ENCODE assay signal across 14 mouse cellular contexts in genomic region chr8:8574521-8575499, GRCm38 (mm10).
DNase-seq lines count a peak whose midpoint lies in the region; ATAC-seq lines count a peak whose summit lies in the region.
"Had no signal": no experiment of that assay in that cellular context is flagged by ENCODE, and none has a peak within 500 bp of the region (broad histone marks: within the 10 kb centered on the region; RNA-seq: fewer than 3 reads in every experiment).

No protein-coding gene starts in this region.

- H3K4me3 ChIP-seq in embryonic facial prominence, embryonic 10.5 days = no peak overlapping the region
- no peak overlapping the region for H3K4me3 ChIP-seq in hindbrain, embryonic 12.5 days
- H3K4me3 ChIP-seq in midbrain, embryonic 16.5 days (ENCODE audit: low read depth, low read length) = peak overlapping the region; percentile 12
- no peak overlapping the region for H3K4me3 ChIP-seq in heart, embryonic 11.5 days (ENCODE audit: low read depth, low read length)
- H3K4me3 ChIP-seq: lung, embryonic 15.5 days had no signal

- peaks cover 35% of the 10 kb centered on the region for H3K27me3 ChIP-seq in embryonic facial prominence, embryonic 10.5 days (replicated peaks; ENCODE audit: low read depth, poor library complexity, severe bottlenecking)
- no peaks in the 10 kb centered on the region for H3K27me3 ChIP-seq in hindbrain, embryonic 12.5 days
- H3K27me3 ChIP-seq in midbrain, embryonic 16.5 days (ENCODE audit: control insufficient read depth, insufficient read depth, low read depth, low read length) = no peaks in the 10 kb centered on the region; the same call in 1 of the 2 replicates
- H3K27me3 ChIP-seq in heart, embryonic 11.5 days (ENCODE audit: control insufficient read depth, insufficient read depth, low read length) = no peaks in the 10 kb centered on the region
- H3K27me3 ChIP-seq: lung, embryonic 15.5 days had no signal

- H3K4me1 ChIP-seq in embryonic facial prominence, embryonic 10.5 days = peaks cover 50% of the 10 kb centered on the region
- H3K4me1 ChIP-seq in hindbrain, embryonic 12.5 days = peaks cover 35% of the 10 kb centered on the region
- H3K4me1 ChIP-seq in midbrain, embryonic 16.5 days (ENCODE audit: control insufficient read depth, insufficient read depth, low read length) = peaks cover 17% of the 10 kb centered on the region
- peaks cover 6% of the 10 kb centered on the region; the same call in 1 of the 2 replicates for H3K4me1 ChIP-seq in heart, embryonic 11.5 days (ENCODE audit: control insufficient read depth, insufficient read depth, low read length)

- H3K9me3 ChIP-seq in embryonic facial prominence, embryonic 10.5 days = no peaks in the 10 kb centered on the region
- H3K9me3 ChIP-seq in hindbrain, embryonic 12.5 days (replicated peaks) = no peaks in the 10 kb centered on the region
- no peaks in the 10 kb centered on the region; the same call in 1 of the 2 replicates for H3K9me3 ChIP-seq in midbrain, embryonic 16.5 days (replicated peaks; ENCODE audit: control insufficient read depth, low read length, poor library complexity, severe bottlenecking)
- no peaks in the 10 kb centered on the region for H3K9me3 ChIP-seq in heart, embryonic 11.5 days (replicated peaks; ENCODE audit: control insufficient read depth, low read length)
- H3K9me3 ChIP-seq: lung, embryonic 15.5 days had no signal

- DNase-seq in R1 (ENCODE audit: low read depth, low spot score) = peak; percentile 22
- DNase-seq in embryonic facial prominence, embryonic 10.5 days (ENCODE audit: low spot score) = peak; percentile 57
- DNase-seq in adrenal gland, adult 18-20 months (ENCODE audit: low spot score in 2 of 2) = no peak
- no peak for DNase-seq in heart, adult 11 months
- DNase-seq in urinary bladder, postnatal 10 days (ENCODE audit: low spot score) = no peak
- DNase-seq: B cell, adult 2 months; cerebellum, adult 11 months; gastrocnemius, postnatal 25 days; heart, postnatal 10 days; kidney, adult 8-10 months had no signal

- ATAC-seq in hindbrain, embryonic 12.5 days (ENCODE audit: low FRiP score) = peak; percentile 88
- ATAC-seq in midbrain, embryonic 16.5 days = peak; percentile 90
- ATAC-seq in heart, embryonic 11.5 days (replicated peaks; ENCODE audit: insufficient number of reproducible peaks, low FRiP score, low TSS enrichment) = no peak

- H3K4me2 ChIP-seq in hindbrain, embryonic 12.5 days (replicated peaks) = peak overlapping the region; percentile 11; the same call in 1 of the 2 replicates
- peak overlapping the region; percentile 43 for H3K4me2 ChIP-seq in midbrain, embryonic 16.5 days (ENCODE audit: low read length)
- no peak overlapping the region for H3K4me2 ChIP-seq in heart, embryonic 11.5 days
- H3K4me2 ChIP-seq: lung, embryonic 15.5 days had no signal

- 47% methylated on average over 19 of the region's 19 CpGs for WGBS in embryonic facial prominence, embryonic 10.5 days
- WGBS in hindbrain, embryonic 12.5 days = 24% methylated on average over 19 of the region's 19 CpGs
- 10% methylated on average over 19 of the region's 19 CpGs for WGBS in midbrain, embryonic 16.5 days
- 82% methylated on average over 19 of the region's 19 CpGs for WGBS in heart, embryonic 11.5 days (ENCODE audit: insufficient replicate concordance)

- no peaks in the 10 kb centered on the region for H3K36me3 ChIP-seq in embryonic facial prominence, embryonic 10.5 days (replicated peaks)
- H3K36me3 ChIP-seq in hindbrain, embryonic 12.5 days = no peaks in the 10 kb centered on the region
- H3K36me3 ChIP-seq in midbrain, embryonic 16.5 days (ENCODE audit: control insufficient read depth, insufficient read depth, low read length) = no peaks in the 10 kb centered on the region
- no peaks in the 10 kb centered on the region for H3K36me3 ChIP-seq in heart, embryonic 11.5 days (ENCODE audit: control insufficient read depth, insufficient read depth, low read length)
- H3K36me3 ChIP-seq: lung, embryonic 15.5 days had no signal

- H3K9ac ChIP-seq in hindbrain, embryonic 12.5 days = no peak overlapping the region
- no peak overlapping the region for H3K9ac ChIP-seq in midbrain, embryonic 16.5 days (ENCODE audit: low read depth, low read length)
- no peak overlapping the region for H3K9ac ChIP-seq in heart, embryonic 11.5 days (ENCODE audit: low read depth, low read length)
- H3K9ac ChIP-seq: lung, embryonic 15.5 days had no signal

- no peak overlapping the region for H3K27ac ChIP-seq in embryonic facial prominence, embryonic 10.5 days (replicated peaks)
- H3K27ac ChIP-seq in hindbrain, embryonic 12.5 days = 0 out of 2 replicates have a peak overlapping the region, but pooled peaks have one; percentile 25
- no peak overlapping the region for H3K27ac ChIP-seq in midbrain, embryonic 16.5 days (ENCODE audit: low read length)
- H3K27ac ChIP-seq in heart, embryonic 11.5 days (ENCODE audit: low read depth, low read length) = no peak overlapping the region

Comparison
In these comparisons a context has a peak if more than half of its experiments do, and no peak if none do; other contexts are left out.
1. DNase-seq: peak in R1 (single experiment) and embryonic facial prominence, embryonic 10.5 days (single experiment); none in adrenal gland, adult 18-20 months (0 of 2), heart, adult 11 months (single experiment) and urinary bladder, postnatal 10 days (single experiment).